Mouse (Mus musculus): Measurements from ENCODE around the gene Cyp4v3. TPM values are rescaled to one million over a fixed set of nuclear protein-coding genes. Genes with fewer than 3 reads are reported as not detected.

Gene Cyp4v3
- polyA plus RNA-seq, 1 experiment: 0.63 TPM

DNA sequence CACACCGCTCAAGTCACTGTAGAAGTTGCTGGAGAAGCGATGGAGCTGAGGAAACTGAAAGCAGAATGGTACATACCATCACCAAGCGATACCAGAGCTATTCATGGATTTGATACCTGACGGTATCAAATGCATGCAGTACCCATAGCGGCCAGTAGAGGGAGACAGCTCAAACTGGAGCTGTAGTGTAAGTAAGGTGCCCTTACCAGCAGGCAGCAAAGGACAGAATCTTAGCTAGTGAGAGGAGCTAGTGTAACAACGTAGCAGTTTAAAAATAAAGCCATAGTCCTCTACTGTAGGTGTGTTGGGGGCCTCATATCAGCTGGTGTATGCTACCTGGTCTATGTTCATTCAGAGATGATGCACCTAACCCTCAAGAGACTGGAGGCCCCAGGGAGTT, 12.0 kb upstream of the Cyp4v3 start:
- Histone ChIP-seq H3K4me1 (ENCODE audit: control insufficient read depth, insufficient read depth, low read length) (no peaks in the 10 kb centered on the region), H3K27me3 (ENCODE audit: control insufficient read depth, insufficient read depth, low read length, poor library complexity, severe bottlenecking) (no peaks in the 10 kb centered on the region), H3K9ac (ENCODE audit: low read depth, poor library complexity, severe bottlenecking) (no peak overlapping the region), H3K36me3 (ENCODE audit: control insufficient read depth, insufficient read depth, low read length, poor library complexity, severe bottlenecking) (no peaks in the 10 kb centered on the region), H3K9me3 (replicated peaks; ENCODE audit: control insufficient read depth, insufficient read depth, low read length, poor library complexity, severe bottlenecking) (no peaks in the 10 kb centered on the region), H3K4me3 (ENCODE audit: low read depth, low read length) (no peak overlapping the region), H3K27ac (ENCODE audit: insufficient read depth, low read length) (no peak overlapping the region)
- TF ChIP-seq CTCF (IDR thresholded peaks at IDR 0.05; ENCODE audit: low read depth, low read length) (peak; percentile 68), EP300 (IDR thresholded peaks at IDR 0.05; ENCODE audit: insufficient read depth, low read depth, low read length) (no peak)

DNA sequence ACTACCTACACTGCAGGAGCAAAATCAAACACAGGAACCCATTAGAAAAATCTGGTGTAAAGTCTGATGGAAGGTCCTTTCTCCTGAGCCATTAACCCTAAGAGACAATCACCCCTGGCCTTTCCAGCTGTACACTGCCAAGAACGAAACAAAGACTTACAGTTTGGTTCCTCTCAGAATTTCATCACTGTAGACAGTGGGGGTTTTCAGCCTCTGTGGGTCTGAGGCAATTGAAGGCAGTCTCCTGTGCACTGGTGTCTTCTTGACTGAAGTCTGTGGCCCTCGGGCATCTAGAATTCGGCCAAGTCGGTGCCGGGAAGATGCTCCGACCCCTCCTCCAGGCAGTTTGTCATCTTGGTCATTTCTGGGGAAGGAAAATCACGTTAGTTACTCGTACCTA, 11.3 kb upstream of the Cyp4v3 start:
- no peaks in the 10 kb centered on the region for H3K9me3 ChIP-seq (replicated peaks; ENCODE audit: control insufficient read depth, insufficient read depth, low read length, poor library complexity, severe bottlenecking)
- no peak overlapping the region for H3K9ac ChIP-seq (ENCODE audit: low read depth, poor library complexity, severe bottlenecking)
- no peaks in the 10 kb centered on the region for H3K4me1 ChIP-seq (ENCODE audit: control insufficient read depth, insufficient read depth, low read length)
- no peak overlapping the region for H3K4me3 ChIP-seq (ENCODE audit: low read depth, low read length)
- H3K36me3 ChIP-seq (ENCODE audit: control insufficient read depth, insufficient read depth, low read length, poor library complexity, severe bottlenecking): no peaks in the 10 kb centered on the region
- TF ChIP-seq POLR2A (IDR thresholded peaks at IDR 0.05; ENCODE audit: insufficient read depth, low read length) (no peak), CTCF (IDR thresholded peaks at IDR 0.05; ENCODE audit: low read depth, low read length) (no peak), EP300 (IDR thresholded peaks at IDR 0.05; ENCODE audit: insufficient read depth, low read depth, low read length) (no peak)
- H3K27ac ChIP-seq (ENCODE audit: insufficient read depth, low read length): no peak overlapping the region
- no peaks in the 10 kb centered on the region for H3K27me3 ChIP-seq (ENCODE audit: control insufficient read depth, insufficient read depth, low read length, poor library complexity, severe bottlenecking)

DNA sequence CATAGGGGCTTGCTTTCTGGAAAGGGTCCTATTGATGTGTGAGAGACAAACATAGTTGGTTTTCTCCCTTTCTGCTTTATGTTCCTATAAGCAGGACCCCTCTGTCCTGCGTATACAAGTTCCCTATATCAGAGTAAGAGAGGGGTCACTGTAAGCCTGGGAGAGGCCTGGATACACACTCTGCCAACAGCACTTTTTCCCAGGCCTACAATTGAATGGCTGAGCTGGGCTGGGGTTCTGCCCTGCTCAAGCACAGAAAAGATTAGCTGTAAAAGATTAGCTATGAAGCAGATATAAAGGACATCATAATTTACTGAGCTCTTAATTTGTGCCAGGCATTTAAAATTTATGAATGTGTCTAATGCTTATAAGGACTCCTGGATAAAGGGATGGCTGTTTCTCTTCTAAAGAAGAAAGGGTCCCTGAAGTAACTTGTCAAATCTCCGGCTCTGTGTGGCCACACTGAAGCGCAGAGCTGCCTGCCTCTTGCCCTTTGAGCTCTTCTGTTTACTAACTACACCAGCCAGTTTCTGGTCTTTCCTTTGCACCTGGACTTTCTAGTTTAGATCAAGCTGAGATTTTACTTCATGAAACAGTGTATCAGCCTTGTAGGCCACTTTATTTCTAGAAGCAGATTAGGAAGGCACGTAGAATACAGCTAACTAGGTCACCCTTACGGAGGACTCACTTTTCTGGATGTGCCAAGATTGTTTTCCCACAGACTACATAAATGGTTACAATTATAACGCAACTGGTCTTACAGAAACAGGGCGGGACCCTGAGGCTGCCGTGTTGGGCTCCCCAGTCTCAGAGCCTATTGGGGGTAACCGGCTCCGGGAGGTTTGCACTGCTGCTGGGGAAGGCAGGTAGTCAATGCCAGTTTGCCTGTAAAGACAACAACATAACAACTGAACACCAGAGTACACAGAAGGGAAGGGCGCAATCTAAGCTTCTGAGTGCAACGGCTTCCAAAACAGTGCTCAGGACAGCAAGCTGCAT, 8.9 kb upstream of the Cyp4v3 start:
- Histone ChIP-seq H3K9me3 (replicated peaks; ENCODE audit: control insufficient read depth, insufficient read depth, low read length, poor library complexity, severe bottlenecking) (no peaks in the 10 kb centered on the region), H3K27me3 (ENCODE audit: control insufficient read depth, insufficient read depth, low read length, poor library complexity, severe bottlenecking) (0 out of 2 replicates have a peak, but pooled peaks cover 1% of the 10 kb centered on the region)
- no peak for TF ChIP-seq CTCF (IDR thresholded peaks at IDR 0.05; ENCODE audit: low read depth, low read length)
- TF ChIP-seq POLR2A (IDR thresholded peaks at IDR 0.05; ENCODE audit: insufficient read depth, low read length): no peak
- TF ChIP-seq EP300 (IDR thresholded peaks at IDR 0.05; ENCODE audit: insufficient read depth, low read depth, low read length): no peak

GRCm38 (mm10) chr8:45333493-45333892, 477 bp upstream of the Cyp4v3 start:
- H3K9me3 ChIP-seq (replicated peaks; ENCODE audit: control insufficient read depth, insufficient read depth, low read length, poor library complexity, severe bottlenecking): 0 out of 2 replicates have a peak, but pooled peaks cover 2% of the 10 kb centered on the region
- peak overlapping the region; percentile 2; the same call in 1 of the 2 replicates for H3K9ac ChIP-seq (ENCODE audit: low read depth, poor library complexity, severe bottlenecking)
- TF ChIP-seq POLR2A (IDR thresholded peaks at IDR 0.05; ENCODE audit: insufficient read depth, low read length) (no peak), CTCF (IDR thresholded peaks at IDR 0.05; ENCODE audit: low read depth, low read length) (no peak), EP300 (IDR thresholded peaks at IDR 0.05; ENCODE audit: insufficient read depth, low read depth, low read length) (no peak)
- peak overlapping the region; percentile 48 for H3K4me3 ChIP-seq (ENCODE audit: low read depth, low read length)
- H3K27me3 ChIP-seq (ENCODE audit: control insufficient read depth, insufficient read depth, low read length, poor library complexity, severe bottlenecking): peaks cover 7% of the 10 kb centered on the region
- H3K27ac ChIP-seq (ENCODE audit: insufficient read depth, low read length): no peak overlapping the region
- no peaks in the 10 kb centered on the region for H3K36me3 ChIP-seq (ENCODE audit: control insufficient read depth, insufficient read depth, low read length, poor library complexity, severe bottlenecking)
- H3K4me1 ChIP-seq (ENCODE audit: control insufficient read depth, insufficient read depth, low read length): no peaks in the 10 kb centered on the region

More for the DNA sequence above, 8.9 kb upstream of the Cyp4v3 start:
- H3K27ac ChIP-seq (ENCODE audit: insufficient read depth, low read length): no peak overlapping the region
- H3K9ac ChIP-seq (ENCODE audit: low read depth, poor library complexity, severe bottlenecking): no peak overlapping the region
- H3K4me1 ChIP-seq (ENCODE audit: control insufficient read depth, insufficient read depth, low read length): no peaks in the 10 kb centered on the region
- no peak overlapping the region for H3K4me3 ChIP-seq (ENCODE audit: low read depth, low read length)
- H3K36me3 ChIP-seq (ENCODE audit: control insufficient read depth, insufficient read depth, low read length, poor library complexity, severe bottlenecking): no peaks in the 10 kb centered on the region

GRCm38 (mm10) chr8:45330856-45331255, 2.2 kb downstream of the Cyp4v3 start:
- Histone ChIP-seq H3K9me3 (replicated peaks; ENCODE audit: control insufficient read depth, insufficient read depth, low read length, poor library complexity, severe bottlenecking) (0 out of 2 replicates have a peak, but pooled peaks cover 2% of the 10 kb centered on the region), H3K4me1 (ENCODE audit: control insufficient read depth, insufficient read depth, low read length) (no peaks in the 10 kb centered on the region)

More at GRCm38 (mm10) chr8:45330856-45331255, 2.2 kb downstream of the Cyp4v3 start:
- Histone ChIP-seq H3K9ac (ENCODE audit: low read depth, poor library complexity, severe bottlenecking) (no peak overlapping the region), H3K4me3 (ENCODE audit: low read depth, low read length) (no peak overlapping the region), H3K36me3 (ENCODE audit: control insufficient read depth, insufficient read depth, low read length, poor library complexity, severe bottlenecking) (no peaks in the 10 kb centered on the region), H3K27me3 (ENCODE audit: control insufficient read depth, insufficient read depth, low read length, poor library complexity, severe bottlenecking) (peaks cover 7% of the 10 kb centered on the region), H3K27ac (ENCODE audit: insufficient read depth, low read length) (no peak overlapping the region)
- no peak for TF ChIP-seq CTCF (IDR thresholded peaks at IDR 0.05; ENCODE audit: low read depth, low read length)
- TF ChIP-seq EP300 (IDR thresholded peaks at IDR 0.05; ENCODE audit: insufficient read depth, low read depth, low read length): no peak
- TF ChIP-seq POLR2A (IDR thresholded peaks at IDR 0.05; ENCODE audit: insufficient read depth, low read length): no peak
